Mouse (Mus musculus) brain, embryonic 14.5 days (tissue): ENCODE results near the gene Ppp1r13b. TPM values are rescaled to one million over a fixed set of nuclear protein-coding genes. Genes with fewer than 3 reads are reported as not detected.

Experiments used
- DNase-seq: peaks from one replicate; pipeline ENCODE4 v3.0.0-alpha.2; 2011; ENCODE audit warnings: low read depth
- CTCF ChIP-seq: fragments of 200-500 bp; IDR thresholded peaks from 2 replicates; pipeline ENCODE4 v1.5.1; 2012; ENCODE audit warnings: inconsistent platforms, mild to moderate bottlenecking, moderate library complexity, borderline replicate concordance; ENCODE audit not compliant: insufficient read depth, insufficient read length; ENCODE audit errors: extremely low read depth
- POLR2A ChIP-seq: fragments of 200-500 bp; IDR thresholded peaks from 2 replicates; pipeline ENCODE4 v1.6.1; 2012; ENCODE audit warnings: mild to moderate bottlenecking, inconsistent platforms, borderline replicate concordance; ENCODE audit not compliant: poor library complexity, insufficient read depth, insufficient read length, severe bottlenecking; ENCODE audit errors: extremely low read depth
- polyA plus RNA-seq: library from polyadenylated mRNA; depleted of rRNA; stranded (reverse); fragments of >200 nt; gene quantifications from 2 replicates; pipeline ENCODE4 v1.2.3, GENCODE M21; 2012

The Ppp1r13b gene
- polyA plus RNA-seq, 1 experiment, result 35.7 TPM

DNA sequence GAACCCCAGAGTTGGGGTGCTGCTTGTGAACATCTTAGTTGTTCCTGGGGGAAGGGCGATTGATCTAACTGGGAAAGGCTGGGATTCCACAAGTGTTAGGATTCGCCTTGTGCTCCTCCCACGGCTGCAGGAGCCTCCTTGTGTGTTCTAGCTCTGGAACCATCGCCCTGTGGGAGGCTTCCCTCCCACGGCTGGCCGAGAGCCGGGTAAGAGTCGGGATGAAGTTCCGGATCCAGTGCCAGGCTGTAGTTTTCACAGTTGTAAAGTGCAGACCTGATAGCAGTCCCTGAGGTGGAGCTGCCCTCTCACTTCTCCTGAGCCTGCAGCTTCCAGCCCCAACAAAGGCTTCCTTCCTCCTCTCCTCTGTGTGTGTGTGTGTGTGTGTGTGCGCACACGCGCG is 91.4 kb downstream of the Ppp1r13b start:
- no peak for DNase-seq
- TF ChIP-seq CTCF (no peak), POLR2A (no peak)

DNA sequence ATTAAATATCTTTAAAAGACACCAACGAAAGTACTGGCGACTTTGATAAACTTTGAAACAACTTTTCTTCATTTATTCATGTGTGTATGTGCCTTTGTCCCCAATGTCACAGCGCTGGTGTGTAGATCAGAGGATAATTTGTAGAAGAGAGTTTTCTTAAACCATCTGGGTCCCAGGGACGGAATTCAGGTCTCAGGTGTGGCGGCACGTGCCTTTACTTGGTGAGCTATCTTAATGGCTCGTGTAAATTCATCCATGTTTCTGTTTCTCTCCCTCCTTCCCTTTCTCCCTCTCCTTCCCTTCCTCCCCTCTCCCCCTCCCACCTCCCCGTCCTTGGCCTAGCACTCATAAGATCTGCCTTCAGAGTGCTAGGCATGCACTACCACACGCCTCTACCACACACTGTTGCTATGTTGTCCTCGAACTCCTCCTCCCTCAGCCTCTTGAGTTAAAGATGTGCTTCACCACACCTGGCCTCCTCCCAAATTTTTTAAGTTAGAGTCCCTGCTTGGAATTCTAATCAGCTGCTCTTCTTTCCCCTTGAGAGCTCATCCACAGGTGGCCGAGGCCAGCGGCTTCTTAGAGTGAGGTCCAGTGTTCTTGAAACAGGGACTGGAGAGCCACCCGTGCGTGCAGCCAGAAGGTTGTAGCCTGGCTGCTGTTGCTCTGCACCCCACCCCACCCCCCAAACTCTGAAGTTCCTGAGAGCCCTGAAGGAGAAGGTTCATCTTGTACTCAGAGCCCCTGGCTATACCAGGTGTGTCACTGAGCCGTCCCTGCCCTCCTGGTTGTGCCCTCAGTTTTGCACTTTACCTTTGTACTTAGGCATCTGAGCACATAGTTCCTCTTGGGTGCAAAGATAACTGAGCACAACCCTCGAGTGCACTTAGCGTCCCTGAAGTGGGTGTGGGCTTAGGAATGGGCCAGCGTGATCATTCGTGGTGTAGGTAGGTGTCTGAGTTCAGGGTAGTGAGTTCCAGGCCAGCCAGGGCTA is 92.8 kb downstream of the Ppp1r13b start:
- TF ChIP-seq CTCF, result no peak
- no peak for TF ChIP-seq POLR2A
- peak; percentile 11 for DNase-seq

DNA sequence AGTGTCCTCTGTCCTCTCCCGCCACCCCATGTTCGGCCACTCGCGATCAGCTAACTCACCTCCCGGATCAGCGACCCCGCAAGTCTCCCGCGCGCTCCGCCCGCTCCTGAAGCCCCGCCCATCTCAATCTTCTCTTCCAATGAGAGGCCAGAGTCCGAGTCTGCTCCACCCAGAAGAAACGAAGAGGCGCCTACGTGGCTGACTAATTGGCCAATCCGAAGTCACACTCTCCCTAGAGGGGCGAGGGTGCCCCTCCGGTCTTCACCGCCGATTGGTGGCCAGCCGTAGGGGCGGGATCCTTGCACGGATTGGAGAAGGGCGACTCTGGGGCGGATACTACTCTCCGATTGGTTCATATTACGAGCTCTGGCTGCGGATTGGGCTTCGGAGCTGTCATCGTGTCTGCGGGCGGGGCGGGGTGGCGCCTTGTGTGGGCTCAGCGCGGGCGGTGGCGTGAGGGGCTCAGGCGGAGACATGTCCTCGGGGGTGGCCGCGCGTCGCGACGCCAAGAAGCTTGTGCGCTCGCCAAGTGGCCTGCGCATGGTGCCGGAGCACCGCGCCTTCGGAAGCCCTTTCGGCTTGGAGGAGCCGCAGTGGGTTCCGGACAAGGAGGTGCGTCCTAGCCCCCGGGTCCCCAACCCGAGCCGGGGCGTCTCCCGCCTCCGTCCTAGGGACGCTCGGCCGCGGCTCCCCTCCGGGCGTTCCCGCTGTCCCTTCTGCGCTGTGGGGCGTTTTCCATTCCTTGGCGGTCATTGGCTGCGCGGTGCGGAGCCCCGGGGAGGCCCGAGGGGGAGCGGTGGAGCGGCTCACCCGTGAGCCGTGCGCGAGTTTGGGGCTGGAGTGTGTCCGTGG is 93.9 kb downstream of the Ppp1r13b start, which contains the start of the genes Xrcc3 and Zfyve21:
TSS of gene Xrcc3 (minus strand) at position 108 of the 852 bp plus-strand sequence.
TSS of gene Zfyve21 (plus strand) at position 405 of the 852 bp plus-strand sequence.
- TF ChIP-seq CTCF, result no peak
- peak; percentile 77 for TF ChIP-seq POLR2A
- DNase-seq, result peak; percentile 100

DNA sequence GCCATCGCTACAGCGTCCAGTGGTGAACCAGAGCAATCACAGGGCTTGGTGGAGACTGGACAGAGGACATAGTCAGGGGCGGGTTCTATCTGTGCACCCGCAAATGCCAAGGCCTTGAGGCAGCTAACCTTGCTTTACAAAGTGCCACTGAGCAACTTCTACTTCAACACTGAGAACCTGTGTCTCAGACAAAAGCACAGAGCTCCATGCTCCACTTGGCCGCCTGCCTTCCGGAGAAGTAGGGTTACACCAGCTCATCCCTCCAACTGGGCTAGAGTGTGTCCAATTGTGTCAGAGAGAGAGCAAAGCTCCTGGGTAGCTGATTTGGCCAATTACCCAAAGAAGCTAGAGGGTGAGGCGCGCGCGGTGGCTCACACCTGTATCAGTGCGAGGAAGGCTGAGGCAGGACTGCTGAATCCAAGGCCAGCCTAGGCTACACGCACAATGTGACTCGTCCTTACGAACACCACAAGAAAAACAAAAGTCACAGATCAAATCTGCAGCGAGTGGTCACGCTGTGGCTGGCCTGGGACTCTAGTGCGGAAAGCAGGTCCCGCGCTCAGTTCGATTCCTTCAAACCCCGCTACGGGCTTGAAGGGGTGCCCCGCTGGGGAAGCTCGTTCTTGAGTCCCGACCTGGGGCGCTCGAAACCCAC is 94.7 kb downstream of the Ppp1r13b start:
- peak; percentile 7 for DNase-seq
- no peak for TF ChIP-seq CTCF
- TF ChIP-seq POLR2A, result no peak

DNA sequence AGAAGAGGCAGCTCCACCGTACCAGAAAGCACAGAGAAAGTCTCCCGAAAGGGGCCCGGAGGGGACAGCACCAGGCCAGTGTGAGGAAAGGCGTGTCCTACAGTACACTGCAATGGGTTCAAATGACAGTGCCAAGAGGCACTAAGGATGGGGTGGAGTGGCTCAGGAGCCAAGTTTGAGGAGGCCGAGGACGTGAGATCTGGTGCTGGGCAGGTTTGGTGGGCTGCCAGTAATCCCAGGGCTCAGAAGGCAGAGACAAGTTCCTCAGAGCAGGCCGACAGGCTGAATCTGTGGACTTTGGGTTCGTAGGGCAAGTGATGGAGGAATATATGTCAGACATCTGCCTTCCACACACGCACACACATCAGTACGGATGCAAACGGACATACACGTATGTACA is 95.3 kb downstream of the Ppp1r13b start:
- no peak for DNase-seq
- TF ChIP-seq POLR2A, result no peak
- TF ChIP-seq CTCF, result no peak

DNA sequence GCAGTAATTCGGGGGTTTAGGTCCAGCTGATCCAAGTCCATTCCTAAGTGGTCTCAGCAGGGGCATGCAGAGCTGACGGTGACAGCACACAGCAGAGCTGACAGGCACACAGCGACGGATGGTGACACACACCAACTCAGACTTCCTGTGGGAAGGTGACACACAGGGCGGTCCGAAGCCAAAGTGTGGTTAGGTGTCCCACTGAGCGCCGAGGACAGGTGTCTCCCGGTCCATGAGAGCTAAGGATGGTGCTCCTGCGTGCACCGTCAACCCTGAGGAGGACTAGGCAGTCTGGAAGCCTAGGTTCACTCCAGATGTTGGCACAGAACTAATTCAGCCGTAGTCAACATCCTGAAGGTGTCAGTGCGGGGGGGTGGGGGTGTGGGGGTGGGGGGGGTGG is 95.8 kb downstream of the Ppp1r13b start:
- DNase-seq, result no peak
- TF ChIP-seq CTCF, result no peak
- TF ChIP-seq POLR2A, result no peak

DNA sequence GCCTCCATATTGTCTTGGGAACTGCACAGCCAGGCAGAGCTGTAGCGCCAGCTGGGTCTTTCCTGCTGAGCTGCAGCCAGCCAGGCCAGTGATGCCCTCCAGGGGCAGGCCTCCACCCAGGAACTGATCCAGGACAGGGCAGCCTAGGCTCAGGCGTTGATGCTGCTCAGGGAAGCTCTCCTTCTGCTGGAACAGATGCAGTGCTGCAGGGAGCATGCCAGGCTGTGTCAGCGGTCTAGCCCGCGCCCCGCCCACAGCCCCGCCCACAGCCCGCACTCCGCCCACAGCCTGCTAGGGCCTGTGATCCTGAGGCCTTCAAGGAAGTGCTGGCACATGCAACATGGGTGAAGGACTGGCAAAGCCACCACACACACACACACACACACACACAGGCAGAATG is 98.1 kb downstream of the Ppp1r13b start:
- peak; percentile 88 for DNase-seq
- TF ChIP-seq CTCF (no peak), POLR2A (no peak)

DNA sequence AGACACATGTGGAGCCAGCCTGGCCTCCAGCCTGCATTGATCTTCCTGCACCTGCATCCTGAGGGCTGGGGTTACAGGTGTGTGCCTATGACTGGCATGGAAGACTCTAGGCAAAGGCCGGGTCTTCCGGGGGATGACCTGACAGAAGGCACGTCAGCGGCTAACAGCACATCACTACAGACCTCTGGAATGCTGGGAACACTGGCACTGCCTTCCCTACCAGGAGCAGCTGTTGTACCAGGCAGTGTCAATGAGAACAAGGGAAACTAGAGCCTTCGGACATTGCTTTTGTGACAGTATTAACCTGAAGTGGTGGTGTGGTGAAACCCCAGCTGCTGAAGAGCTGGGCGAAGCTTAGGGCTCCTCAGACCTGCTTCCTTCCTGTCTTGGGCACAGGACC is 99.1 kb downstream of the Ppp1r13b start:
- TF ChIP-seq POLR2A (no peak), CTCF (no peak)
- no peak for DNase-seq

DNA sequence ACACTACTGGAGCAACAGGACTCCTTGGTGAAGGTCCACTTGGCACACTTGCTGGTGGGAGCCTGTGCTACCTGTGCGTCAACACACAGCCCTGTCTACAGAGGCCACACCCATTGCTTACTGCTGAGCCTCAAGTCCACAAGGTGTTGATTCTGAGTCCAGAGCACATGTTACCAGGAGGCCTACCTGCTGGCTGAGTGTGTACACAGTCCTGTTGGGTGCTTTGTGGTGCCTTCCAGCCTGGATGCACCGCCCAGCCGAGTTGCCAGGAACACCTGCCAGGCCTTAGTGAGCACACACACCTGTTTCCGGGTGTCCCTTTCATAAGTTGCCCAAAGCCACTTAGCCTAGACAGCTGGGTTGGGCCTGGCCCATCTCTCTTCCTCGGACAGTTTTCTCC is 104.4 kb downstream of the Ppp1r13b start:
- DNase-seq, result no peak
- no peak for TF ChIP-seq CTCF
- TF ChIP-seq POLR2A, result no peak

DNA sequence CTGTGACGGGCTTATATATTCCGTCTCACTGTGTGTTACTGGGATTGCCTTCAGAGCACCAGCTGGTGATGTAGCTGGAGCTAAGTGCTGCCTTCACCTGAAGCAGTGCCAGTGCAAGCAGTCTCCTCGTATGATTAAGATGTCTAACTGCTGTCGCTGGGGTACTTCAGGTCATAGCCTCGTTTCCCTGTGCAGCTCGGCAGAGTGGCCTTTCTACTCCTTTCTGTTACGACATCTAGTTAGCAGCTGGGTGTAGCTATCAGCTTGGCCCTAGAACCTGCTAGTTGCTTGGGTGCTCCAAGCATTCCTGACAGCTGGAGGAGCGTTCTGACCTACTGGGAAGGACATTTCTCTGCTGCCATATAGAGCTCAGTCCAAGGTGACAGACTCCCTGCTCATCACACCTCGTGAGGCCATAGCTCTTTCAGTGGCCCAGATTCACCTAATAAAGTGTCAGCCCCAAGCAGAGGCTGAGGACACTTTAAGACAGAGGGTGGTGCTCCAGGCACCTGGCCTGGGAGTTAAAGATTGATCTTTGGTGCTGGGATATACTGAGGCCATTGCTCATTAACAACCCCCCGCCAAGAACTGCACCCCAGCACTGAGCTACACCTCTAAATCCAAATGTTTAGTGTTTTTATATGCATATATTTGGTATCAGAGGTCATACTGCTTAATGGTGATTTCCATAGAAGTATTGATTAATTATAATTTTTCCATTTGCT is 107.3 kb downstream of the Ppp1r13b start:
- DNase-seq, result no peak
- no peak for TF ChIP-seq POLR2A
- TF ChIP-seq CTCF, result no peak
